Mouse (Mus musculus) heart, adult 10 weeks (tissue): ENCODE measurements around the gene Snrpd3. TPM values are rescaled to one million over a fixed set of nuclear protein-coding genes. Genes with fewer than 3 reads are reported as not detected.

Experiments
- polyA plus RNA-seq: library from polyadenylated mRNA; stranded (reverse); fragments of 350-450 nt; fragmentation: Illumina TruSeq; extraction: RNeasy Lipid Tissue Mini Kit (QIAGEN cat#74804); gene quantifications from one replicate; pipeline ENCODE4 v1.2.3, GENCODE M21; 2014; ENCODE audit warnings: low read depth, low replicate concordance

The Snrpd3 gene
- polyA plus RNA-seq: 83.8 TPM

GRCm38 (mm10) chr10:75517073-75517757, at the start of gene Snrpd3:
Snrpd3 (plus strand) TSS chr10:75517551.

GRCm38 (mm10) chr10:75517758-75518143, 400 bp downstream of the Snrpd3 start, which contains the start of gene Gucd1:
Gucd1 (minus strand) TSS chr10:75517972.

GRCm38 (mm10) chr10:75559676-75560548, 42.6 kb downstream of the Snrpd3 start, which contains the start of gene Lrrc75b:
Lrrc75b (minus strand) TSS chr10:75560330.

GRCm38 (mm10) chr10:75561071-75561654, 43.8 kb downstream of the Snrpd3 start, which contains the start of gene Ggt1:
Ggt1 (plus strand) TSS chr10:75561604.

Other genes starting within 250 kb of the Snrpd3 start
- gene Adora2a, start 200.7 kb upstream of the Snrpd3 start, polyA plus RNA-seq: 6.6 TPM
- 0.76 TPM for gene Upb1, start 116.4 kb upstream of the Snrpd3 start, polyA plus RNA-seq
- 39.0 TPM for gene Gucd1, start 421 bp downstream of the Snrpd3 start, polyA plus RNA-seq
- 1.2 TPM for gene Lrrc75b, start 42.8 kb downstream of the Snrpd3 start, polyA plus RNA-seq
- gene Ggt1, start 44.1 kb downstream of the Snrpd3 start, polyA plus RNA-seq: not detected
- gene Ggt5, start 71.8 kb downstream of the Snrpd3 start, polyA plus RNA-seq: 6.0 TPM
- 2.1 TPM for gene Susd2, start 126.5 kb downstream of the Snrpd3 start, polyA plus RNA-seq
- 16.5 TPM for gene Cabin1, start 246.8 kb downstream of the Snrpd3 start, polyA plus RNA-seq